6 mouse cellular contexts compared by ENCODE assay signal in the genomic region with DNA sequence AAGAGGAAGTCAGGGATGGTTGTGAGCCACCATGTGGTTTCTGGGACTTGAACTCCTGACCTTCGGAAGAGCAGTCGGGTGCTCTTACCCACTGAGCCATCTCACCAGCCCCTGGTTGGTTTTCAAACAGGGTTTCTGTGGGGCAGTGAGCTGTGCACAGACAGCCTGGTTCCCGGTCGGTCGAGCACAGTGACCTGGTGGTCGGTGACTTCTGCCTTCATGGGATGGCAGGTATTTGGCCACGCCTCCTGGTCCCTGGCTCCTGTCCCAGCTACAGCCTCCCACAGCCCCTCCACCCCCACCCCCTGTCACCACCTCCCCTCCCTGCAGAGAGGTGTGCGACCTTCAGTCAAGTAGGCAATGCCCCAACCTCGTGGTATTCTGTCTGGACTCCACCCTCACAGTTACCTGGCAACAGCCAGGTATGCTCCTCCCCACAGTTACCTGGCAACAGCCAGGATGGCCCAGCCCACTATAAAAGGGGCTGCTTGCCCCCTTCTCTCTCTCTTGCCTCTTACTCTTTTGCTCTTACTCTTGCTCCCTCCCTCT.
DNase-seq lines count a peak whose midpoint lies in the region; ATAC-seq and TF ChIP-seq lines count a peak whose summit lies in the region.
"Not testable (repeated sequence)": the region's sequence is repeated elsewhere in the genome, so short reads cannot be mapped to it uniquely, and the experiment has no call there.

No protein-coding gene starts in this region.

- not testable (repeated sequence) for H3K27me3 ChIP-seq in kidney, adult 2 months (replicated peaks; ENCODE audit: control insufficient read depth, insufficient read depth, low read length); kidney, embryonic 16.5 days (ENCODE audit: insufficient read depth, low read length); testis, adult 2 months (ENCODE audit: control insufficient read depth, insufficient read depth, low read length)

- H3K9me3 ChIP-seq in kidney, embryonic 16.5 days (ENCODE audit: low read length) = not testable (repeated sequence)

- H3K36me3 ChIP-seq in kidney, adult 2 months (ENCODE audit: control insufficient read depth, insufficient read depth, low read length); kidney, embryonic 16.5 days (ENCODE audit: insufficient read depth, low read length); testis, adult 2 months (ENCODE audit: control insufficient read depth, insufficient read depth, low read length): not testable (repeated sequence)

- not testable (repeated sequence) for H3K9ac ChIP-seq in kidney, embryonic 16.5 days (replicated peaks; ENCODE audit: low read length)

- 33% methylated on average over 9 of the region's 9 CpGs for whole genome bisulfite sequencing in kidney, adult 2 months
- WGBS in kidney, embryonic 16.5 days = 48% methylated on average over 9 of the region's 9 CpGs

- H3K4me2 ChIP-seq in kidney, embryonic 16.5 days (replicated peaks; ENCODE audit: low read depth, low read length) = not testable (repeated sequence)

- DNase-seq in ZHBTc4 (ENCODE audit: low read depth, low spot score) = peak; percentile 45
- peak; percentile 10 for DNase-seq in kidney, adult 2 months
- DNase-seq in kidney, postnatal 14 days = peak; percentile 42
- peak; percentile 41 to 67 for DNase-seq in kidney, postnatal 4 days

- peak; percentile 79; the same call in 1 of the 2 replicates for ATAC-seq in kidney, embryonic 16.5 days (ENCODE audit: low FRiP score, low TSS enrichment)

- H3K4me3 ChIP-seq in kidney, adult 2 months (ENCODE audit: insufficient read depth, low read depth, low read length); kidney, embryonic 16.5 days (ENCODE audit: low read length): not testable (repeated sequence)
- peak overlapping the region; percentile 59; the same call in 1 of the 2 replicates for H3K4me3 ChIP-seq in testis, adult 2 months (ENCODE audit: control insufficient read depth, low read depth, low read length)

- not testable (repeated sequence) for H3K4me1 ChIP-seq in kidney, adult 2 months (ENCODE audit: control insufficient read depth, insufficient read depth, low read length); kidney, embryonic 16.5 days (ENCODE audit: insufficient read depth, low read length); testis, adult 2 months (ENCODE audit: control insufficient read depth, insufficient read depth, low read length)

- H3K27ac ChIP-seq in kidney, adult 2 months (ENCODE audit: insufficient read depth, low read depth, low read length); kidney, embryonic 16.5 days (ENCODE audit: low read length); testis, adult 2 months (ENCODE audit: control insufficient read depth, insufficient read depth, low read depth, low read length): not testable (repeated sequence)

- TF ChIP-seq CTCF in kidney, adult 2 months (conservative IDR thresholded peaks at IDR 0.05; ENCODE audit: insufficient read depth, insufficient read length, low read depth, low read length); testis, adult 2 months (IDR thresholded peaks at IDR 0.05; ENCODE audit: control insufficient read depth, insufficient read depth, insufficient replicate concordance, low read depth, low read length): not testable (repeated sequence)

- not testable (repeated sequence) for TF ChIP-seq POLR2A in kidney, adult 2 months (IDR thresholded peaks at IDR 0.05; ENCODE audit: low read depth, low read length); testis, adult 2 months (IDR thresholded peaks at IDR 0.05; ENCODE audit: control insufficient read depth, low read depth, low read length)
